Mouse (Mus musculus) limb, embryonic 14.5 days (tissue): ENCODE data around the gene Slc9a1. TPM values are rescaled to one million over a fixed set of nuclear protein-coding genes. Genes with fewer than 3 reads are reported as not detected.
A peak's percentile ranks its signal among the peaks of the same experiment; 100 is the strongest.

Experiments
- ATAC-seq: fragments of 200-750 bp; cut with Nextera tagmentation; 2 replicates; pipeline ENCODE4 v1.8.0; 2017; ENCODE audit warnings: low read depth, moderate number of reproducible peaks, moderate TSS enrichment; ENCODE audit not compliant: low FRiP score
- DNase-seq: peaks from one replicate; pipeline ENCODE4 v3.0.0-alpha.2; 2015; ENCODE audit warnings: low spot score
- H3K27ac ChIP-seq: fragments of 300-500 bp; sonication (generic); replicated peaks from 2 replicates; pipeline ENCODE4 v1.5.1; 2014; ENCODE audit warnings: low read depth, mild to moderate bottlenecking, low read length, moderate library complexity, mixed read lengths
- H3K27me3 ChIP-seq: fragments of 300-500 bp; sonication (generic); 2 replicates; pipeline ENCODE4 v1.6.1; 2014; ENCODE audit warnings: low read length, mixed read lengths; ENCODE audit not compliant: control insufficient read depth, insufficient read depth
- H3K36me3 ChIP-seq: fragments of 300-500 bp; sonication (generic); 2 replicates; pipeline ENCODE4 v1.6.1; 2014; ENCODE audit warnings: mild to moderate bottlenecking, low read length, moderate library complexity, mixed read lengths; ENCODE audit not compliant: control insufficient read depth, insufficient read depth
- H3K4me1 ChIP-seq: fragments of 300-500 bp; sonication (generic); 2 replicates; pipeline ENCODE4 v1.6.1; 2014; ENCODE audit warnings: antibody characterized with exemption, low read length, mixed read lengths; ENCODE audit not compliant: control insufficient read depth, insufficient read depth
- H3K4me2 ChIP-seq: fragments of 300-500 bp; sonication (generic); replicated peaks from 2 replicates; pipeline ENCODE4 v1.6.1; 2014; ENCODE audit warnings: low read depth, mild to moderate bottlenecking, low read length, moderate library complexity; ENCODE audit not compliant: severe bottlenecking
- H3K4me3 ChIP-seq: fragments of 300-500 bp; sonication (generic); replicated peaks from 2 replicates; pipeline ENCODE4 v1.5.1; 2014; ENCODE audit warnings: low read length
- H3K9ac ChIP-seq: fragments of 300-500 bp; sonication (generic); 2 replicates; pipeline ENCODE4 v1.6.1; 2014; ENCODE audit warnings: mild to moderate bottlenecking, low read depth, low read length, moderate library complexity; ENCODE audit not compliant: severe bottlenecking
- H3K9me3 ChIP-seq: fragments of 300-500 bp; sonication (generic); 2 replicates; pipeline ENCODE4 v1.6.1; 2016; ENCODE audit warnings: low read length; ENCODE audit not compliant: control insufficient read depth
- POLR2A ChIP-seq: fragments of 200-500 bp; IDR thresholded peaks from 2 replicates; pipeline ENCODE4 v1.8.0; 2012; ENCODE audit warnings: inconsistent platforms, mild to moderate bottlenecking, moderate library complexity, borderline replicate concordance; ENCODE audit not compliant: insufficient read depth, insufficient read length; ENCODE audit errors: extremely low read depth
- WGBS: fragments of 180-500 bp; shearing (Covaris S2); extraction: QIAGEN DNeasy Blood & Tissue Kit; methylation state at CpG from one replicate; pipeline ENCODE4 v1.1.7; 2014; 5-methylcytosine and 5-hydroxymethylcytosine counted together
- microRNA-seq: library from miRNA; unstranded; fragments of <30 nt; microRNA quantifications from one replicate; pipeline ENCODE4, GENCODE M21; 2016
- polyA plus RNA-seq, 2 experiments: library from polyadenylated mRNA; depleted of rRNA in 1 of 2; stranded (reverse) in 1 of 2; unstranded in 1 of 2; fragments of >200 nt; fragmentation: Nextera tagmentation in 1 of 2; extraction: Ambion mirVana in 1 of 2; gene quantifications; 2 replicates each; pipeline versions ENCODE4 v1.2.1 to v1.2.3; 2012 to 2014

Gene Slc9a1
- polyA plus RNA-seq, 2 experiments, result 11.5 to 36.7 TPM

- DNase-seq (no peak), ATAC-seq (no peak)
- no peak for TF ChIP-seq POLR2A
- no peak overlapping the region for H3K4me3 ChIP-seq
- no peak overlapping the region for H3K27ac ChIP-seq
- H3K4me1 ChIP-seq, result peaks cover 9% of the 10 kb centered on the region
- no peaks in the 10 kb centered on the region for H3K9me3 ChIP-seq
- WGBS, result 54% methylated on average over 4 of the region's 4 CpGs
- H3K27me3 ChIP-seq, result no peaks in the 10 kb centered on the region
- H3K9ac ChIP-seq, result no peak overlapping the region
- H3K4me2 ChIP-seq, result no peak overlapping the region
- no peaks in the 10 kb centered on the region for H3K36me3 ChIP-seq
Measured at GRCm38 (mm10) chr4:133461362-133461761, 91.9 kb downstream of the Slc9a1 start.

- Histone ChIP-seq H3K4me1 (peaks cover 9% of the 10 kb centered on the region), H3K9ac (no peak overlapping the region), H3K36me3 (no peaks in the 10 kb centered on the region), H3K27ac (peak overlapping the region; percentile 27; the same call in 1 of the 2 replicates), H3K27me3 (no peaks in the 10 kb centered on the region), H3K4me2 (no peak overlapping the region), H3K4me3 (no peak overlapping the region), H3K9me3 (no peaks in the 10 kb centered on the region)
- TF ChIP-seq POLR2A, result no peak
- WGBS, result 48% methylated on average over 6 of the region's 6 CpGs
- no peak for DNase-seq
- no peak for ATAC-seq
Measured at GRCm38 (mm10) chr4:133463184-133463583, 93.7 kb downstream of the Slc9a1 start.

- Histone ChIP-seq H3K4me2 (peak overlapping the region; percentile 95), H3K27ac (no peak overlapping the region), H3K4me1 (peaks cover 12% of the 10 kb centered on the region), H3K9me3 (peaks cover 5% of the 10 kb centered on the region), H3K36me3 (no peaks in the 10 kb centered on the region), H3K4me3 (peak overlapping the region; percentile 52), H3K27me3 (0 out of 2 replicates have a peak, but pooled peaks cover 5% of the 10 kb centered on the region), H3K9ac (peak overlapping the region; percentile 60)
- 1% methylated on average over 26 of the region's 27 CpGs for WGBS
- peak; percentile 77 for ATAC-seq
- peak; percentile 82 for DNase-seq
- no peak for TF ChIP-seq POLR2A
Measured at GRCm38 (mm10) chr4:133468080-133468479, 98.6 kb downstream of the Slc9a1 start.

- no peak; the same call in 1 of the 2 replicates for ATAC-seq
- DNase-seq, result no peak
- H3K4me3 ChIP-seq, result no peak overlapping the region; the same call in 1 of the 2 replicates
Measured at GRCm38 (mm10) chr4:133469122-133469521, 99.6 kb downstream of the Slc9a1 start.

DNA sequence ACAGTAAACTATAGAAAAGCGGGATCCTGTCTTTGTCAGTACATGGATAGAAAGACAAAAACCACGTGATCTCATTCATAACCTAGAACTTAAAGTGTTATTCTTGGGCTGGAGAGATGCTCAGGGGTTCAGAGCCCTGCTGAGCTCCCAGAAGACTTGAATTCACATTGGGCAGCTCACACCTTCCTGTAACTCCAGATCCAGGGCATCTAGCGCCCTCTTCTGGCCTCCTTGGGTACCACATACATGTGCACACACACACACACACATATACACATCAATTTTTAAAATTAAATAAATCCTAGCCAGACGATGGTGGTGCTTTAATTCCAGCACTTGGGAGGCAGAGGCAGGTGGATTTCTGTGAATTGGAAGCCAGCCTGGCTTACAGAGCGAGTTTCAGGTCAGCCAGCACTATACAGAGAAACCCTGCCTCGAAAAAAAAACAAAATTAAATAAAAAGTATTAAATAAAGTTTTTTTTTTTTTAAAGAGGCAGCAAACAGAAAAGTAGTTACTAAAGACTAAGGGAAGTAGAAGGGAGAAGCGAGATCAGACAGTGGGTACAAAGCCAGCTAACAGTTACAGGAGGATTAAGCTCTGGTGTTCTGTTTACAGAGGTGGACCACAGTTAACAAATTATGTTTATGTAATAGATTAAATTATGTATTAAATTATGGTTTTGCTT, 101.8 kb downstream of the Slc9a1 start:
- Histone ChIP-seq H3K4me1 (peaks cover 8% of the 10 kb centered on the region; the same call in 1 of the 2 replicates), H3K4me3 (no peak overlapping the region), H3K27me3 (0 out of 2 replicates have a peak, but pooled peaks cover 5% of the 10 kb centered on the region), H3K9me3 (peaks cover 5% of the 10 kb centered on the region), H3K36me3 (no peaks in the 10 kb centered on the region), H3K4me2 (no peak overlapping the region), H3K27ac (no peak overlapping the region), H3K9ac (no peak overlapping the region)
- WGBS, result 80% methylated on average over 7 of the region's 7 CpGs
- ATAC-seq (no peak), DNase-seq (no peak)
- no peak for TF ChIP-seq POLR2A

More at GRCm38 (mm10) chr4:133469122-133469521, 99.6 kb downstream of the Slc9a1 start:
- no peak overlapping the region for H3K27ac ChIP-seq
- no peaks in the 10 kb centered on the region for H3K36me3 ChIP-seq
- H3K4me2 ChIP-seq, result peak overlapping the region; percentile 95
- peaks cover 8% of the 10 kb centered on the region; the same call in 1 of the 2 replicates for H3K4me1 ChIP-seq
- TF ChIP-seq POLR2A, result no peak
- 0 out of 2 replicates have a peak, but pooled peaks cover 5% of the 10 kb centered on the region for H3K27me3 ChIP-seq
- H3K9me3 ChIP-seq, result peaks cover 5% of the 10 kb centered on the region
- no peak overlapping the region for H3K9ac ChIP-seq
- 12% methylated on average over 10 of the region's 12 CpGs for WGBS

Small RNA genes within 50 kb of the gene (microRNA-seq; reads per million reads assigned to microRNA genes)
- gene Mir5122, result 1.1 reads per million

Other genes with a start within 250 kb of the Slc9a1 start
- 62.0 and 70.9 TPM in 2 replicates for gene Wasf2, start 239.2 kb upstream of the Slc9a1 start, polyA plus RNA-seq (2012; rRNA removed)
- gene Wasf2, start 239.2 kb upstream of the Slc9a1 start, polyA plus RNA-seq (2014; fragmentation: Nextera tagmentation; extraction: Ambion mirVana), result 92.2 and 96.6 TPM in 2 replicates
- 3.2 and 3.4 TPM in 2 replicates for gene Cd164l2, start 157.6 kb upstream of the Slc9a1 start, polyA plus RNA-seq (2012; rRNA removed)
- gene Cd164l2, start 157.6 kb upstream of the Slc9a1 start, polyA plus RNA-seq (2014; fragmentation: Nextera tagmentation; extraction: Ambion mirVana), result 4.9 and 6.3 TPM in 2 replicates
- 0.84 and 1.1 TPM in 2 replicates for gene Gpr3, start 157.2 kb upstream of the Slc9a1 start, polyA plus RNA-seq (2012; rRNA removed)
- gene Gpr3, start 157.2 kb upstream of the Slc9a1 start, polyA plus RNA-seq (2014; fragmentation: Nextera tagmentation; extraction: Ambion mirVana), result 0.22 TPM in 1 of 2 replicates, not detected in the other
- 6.7 and 7.5 TPM in 2 replicates for gene Map3k6, start 128.9 kb upstream of the Slc9a1 start, polyA plus RNA-seq (2012; rRNA removed)
- 9.4 and 10.4 TPM in 2 replicates for gene Map3k6, start 128.9 kb upstream of the Slc9a1 start, polyA plus RNA-seq (2014; fragmentation: Nextera tagmentation; extraction: Ambion mirVana)
- 14.3 and 15.7 TPM in 2 replicates for gene Sytl1, start 106.6 kb upstream of the Slc9a1 start, polyA plus RNA-seq (2012; rRNA removed)
- 17.9 and 23.3 TPM in 2 replicates for gene Sytl1, start 106.6 kb upstream of the Slc9a1 start, polyA plus RNA-seq (2014; fragmentation: Nextera tagmentation; extraction: Ambion mirVana)
- gene Tmem222, start 91.9 kb upstream of the Slc9a1 start, polyA plus RNA-seq (2012; rRNA removed), result 101 and 119 TPM in 2 replicates
- 81.6 and 84.1 TPM in 2 replicates for gene Tmem222, start 91.9 kb upstream of the Slc9a1 start, polyA plus RNA-seq (2014; fragmentation: Nextera tagmentation; extraction: Ambion mirVana)
- gene Wdtc1, start 16.2 kb upstream of the Slc9a1 start, polyA plus RNA-seq (2012; rRNA removed), result 27.8 and 35.9 TPM in 2 replicates
- gene Wdtc1, start 16.2 kb upstream of the Slc9a1 start, polyA plus RNA-seq (2014; fragmentation: Nextera tagmentation; extraction: Ambion mirVana), result 17.6 and 18.6 TPM in 2 replicates
- gene Tent5b, start 110.4 kb downstream of the Slc9a1 start, polyA plus RNA-seq (2012; rRNA removed), result 0.80 and 1.0 TPM in 2 replicates
- gene Tent5b, start 110.4 kb downstream of the Slc9a1 start, polyA plus RNA-seq (2014; fragmentation: Nextera tagmentation; extraction: Ambion mirVana), result 1.4 and 1.7 TPM in 2 replicates
- gene Trnp1, start 128.8 kb downstream of the Slc9a1 start, polyA plus RNA-seq (2012; rRNA removed), result 5.4 and 7.1 TPM in 2 replicates
- gene Trnp1, start 128.8 kb downstream of the Slc9a1 start, polyA plus RNA-seq (2014; fragmentation: Nextera tagmentation; extraction: Ambion mirVana), result 5.0 and 6.1 TPM in 2 replicates
- gene Kdf1, start 149.3 kb downstream of the Slc9a1 start, polyA plus RNA-seq (2012; rRNA removed), result 7.1 and 9.0 TPM in 2 replicates
- gene Kdf1, start 149.3 kb downstream of the Slc9a1 start, polyA plus RNA-seq (2014; fragmentation: Nextera tagmentation; extraction: Ambion mirVana), result 13.5 and 18.8 TPM in 2 replicates
- gene Nudc, start 176.3 kb downstream of the Slc9a1 start, polyA plus RNA-seq (2012; rRNA removed), result 141 and 184 TPM in 2 replicates
- 180 and 197 TPM in 2 replicates for gene Nudc, start 176.3 kb downstream of the Slc9a1 start, polyA plus RNA-seq (2014; fragmentation: Nextera tagmentation; extraction: Ambion mirVana)
- gene Nr0b2, start 183.7 kb downstream of the Slc9a1 start, polyA plus RNA-seq (2012; rRNA removed), result 0.05 TPM in 1 of 2 replicates, not detected in the other
- gene Nr0b2, start 183.7 kb downstream of the Slc9a1 start, polyA plus RNA-seq (2014; fragmentation: Nextera tagmentation; extraction: Ambion mirVana), result 0.17 TPM in 1 of 2 replicates, not detected in the other
- gene Gpatch3, start 205.0 kb downstream of the Slc9a1 start, polyA plus RNA-seq (2012; rRNA removed), result 8.0 and 8.4 TPM in 2 replicates
- gene Gpatch3, start 205.0 kb downstream of the Slc9a1 start, polyA plus RNA-seq (2014; fragmentation: Nextera tagmentation; extraction: Ambion mirVana), result 8.1 and 9.2 TPM in 2 replicates
- 33.2 and 42.0 TPM in 2 replicates for gene Gpn2, start 214.7 kb downstream of the Slc9a1 start, polyA plus RNA-seq (2012; rRNA removed)
- 17.6 and 19.6 TPM in 2 replicates for gene Gpn2, start 214.7 kb downstream of the Slc9a1 start, polyA plus RNA-seq (2014; fragmentation: Nextera tagmentation; extraction: Ambion mirVana)
- gene Sfn, start 232.5 kb downstream of the Slc9a1 start, polyA plus RNA-seq (2012; rRNA removed), result 112 and 139 TPM in 2 replicates
- gene Sfn, start 232.5 kb downstream of the Slc9a1 start, polyA plus RNA-seq (2014; fragmentation: Nextera tagmentation; extraction: Ambion mirVana), result 243 and 295 TPM in 2 replicates